Mouse (Mus musculus) liver, embryonic 13.5 days (tissue): ENCODE results near the gene Fggy. TPM values are rescaled to one million over a fixed set of nuclear protein-coding genes. Genes with fewer than 3 reads are reported as not detected.

Experiments
- ATAC-seq: fragments of 200-750 bp; cut with Nextera tagmentation; 2 replicates; pipeline ENCODE4 v1.8.0; 2017; ENCODE audit warnings: low read depth, mild to moderate bottlenecking, moderate number of reproducible peaks, moderate library complexity
- DNase-seq: peaks from one replicate; pipeline ENCODE4 v3.0.0; 2022
- H3K27ac ChIP-seq: fragments of 300-500 bp; sonication (generic); 2 replicates; pipeline ENCODE4 v1.5.1; 2015; ENCODE audit warnings: moderate library complexity, mild to moderate bottlenecking, inconsistent platforms
- H3K27me3 ChIP-seq: fragments of 300-500 bp; sonication (generic); 2 replicates; pipeline ENCODE4 v1.6.1; 2015; ENCODE audit warnings: mild to moderate bottlenecking, inconsistent platforms
- H3K36me3 ChIP-seq: fragments of 300-500 bp; sonication (generic); 2 replicates; pipeline ENCODE4 v1.6.1; 2015; ENCODE audit warnings: mild to moderate bottlenecking, inconsistent platforms
- H3K4me1 ChIP-seq: fragments of 300-500 bp; sonication (generic); replicated peaks from 2 replicates; pipeline ENCODE4 v1.6.1; 2015; ENCODE audit warnings: inconsistent platforms
- H3K4me2 ChIP-seq: fragments of 300-500 bp; sonication (generic); 2 replicates; pipeline ENCODE4 v1.6.1; 2015; ENCODE audit warnings: inconsistent platforms, mild to moderate bottlenecking, moderate library complexity
- H3K4me3 ChIP-seq: fragments of 300-500 bp; sonication (generic); replicated peaks from 2 replicates; pipeline ENCODE4 v1.5.1; 2015; ENCODE audit warnings: mild to moderate bottlenecking, inconsistent platforms
- H3K9ac ChIP-seq: fragments of 300-500 bp; sonication (generic); 2 replicates; pipeline ENCODE4 v1.6.1; 2015; ENCODE audit warnings: mild to moderate bottlenecking, inconsistent platforms
- H3K9me3 ChIP-seq: fragments of 300-500 bp; sonication (generic); replicated peaks from 2 replicates; pipeline ENCODE4 v1.6.1; 2016; ENCODE audit warnings: inconsistent platforms
- WGBS: fragments of 180-500 bp; shearing (Covaris S2); methylation state at CpG from one replicate; pipeline ENCODE4 v1.1.7; 2015; ENCODE audit not compliant: insufficient replicate concordance; 5-methylcytosine and 5-hydroxymethylcytosine counted together
- polyA plus RNA-seq: library from polyadenylated mRNA; unstranded; fragments of >200 nt; fragmentation: Nextera tagmentation; extraction: Ambion mirVana; gene quantifications from 2 replicates; pipeline ENCODE4 v1.2.1, GENCODE M21; 2015

Gene Fggy
- polyA plus RNA-seq, 1 experiment from 2014 or later: 13.9 TPM

DNA sequence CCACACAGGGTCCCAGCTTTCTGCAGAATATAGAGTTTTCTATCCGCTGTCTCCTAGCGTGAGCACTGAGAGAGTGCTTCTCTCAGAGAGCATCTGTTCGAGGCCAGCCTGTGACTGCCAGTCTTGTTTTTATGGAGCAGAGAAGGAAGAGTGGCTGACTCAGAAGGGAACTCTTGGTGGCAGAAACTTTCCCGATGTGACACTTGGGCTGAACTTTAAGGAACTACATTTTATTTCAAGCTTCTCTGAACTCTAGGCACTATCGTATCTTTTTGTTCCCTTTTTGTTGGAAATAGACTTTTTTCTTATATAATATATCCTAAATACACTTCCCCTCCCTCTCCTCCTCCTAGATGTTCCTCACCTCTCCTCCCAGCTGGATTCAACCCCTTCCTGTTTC, 213.2 kb downstream of the Fggy start:
- 48% methylated on average over 5 of the region's 5 CpGs for WGBS
- H3K27ac ChIP-seq: no peak overlapping the region
- H3K9me3 ChIP-seq: no peaks in the 10 kb centered on the region
- no peak for ATAC-seq
- no peak overlapping the region for H3K4me2 ChIP-seq
- DNase-seq: no peak
- H3K36me3 ChIP-seq: no peaks in the 10 kb centered on the region
- no peak overlapping the region for H3K4me3 ChIP-seq
- no peak overlapping the region for H3K9ac ChIP-seq
- H3K4me1 ChIP-seq: no peaks in the 10 kb centered on the region; the same call in 1 of the 2 replicates
- H3K27me3 ChIP-seq: no peaks in the 10 kb centered on the region

DNA sequence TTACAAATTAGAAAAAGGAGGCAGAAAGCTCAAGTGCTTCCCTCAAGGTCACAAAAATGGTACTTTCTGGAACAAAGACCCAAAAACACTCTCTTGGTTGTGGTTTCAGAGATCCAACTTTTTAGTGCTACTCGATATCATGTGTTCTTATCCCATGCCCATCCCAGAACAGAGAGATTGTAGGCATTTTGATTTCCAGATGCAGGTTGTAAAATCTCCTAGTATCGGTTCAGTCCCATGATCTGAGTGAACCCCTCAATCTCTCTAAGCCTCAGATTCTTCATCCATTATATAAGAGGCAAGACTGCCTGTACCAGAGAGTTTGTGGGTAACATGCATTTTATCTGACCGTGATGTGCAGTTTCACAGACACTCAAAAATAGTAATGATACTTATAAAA, 214.2 kb downstream of the Fggy start:
- no peaks in the 10 kb centered on the region for H3K36me3 ChIP-seq
- no peaks in the 10 kb centered on the region for H3K27me3 ChIP-seq
- ATAC-seq (no peak), DNase-seq (no peak)
- H3K27ac ChIP-seq: no peak overlapping the region
- H3K4me2 ChIP-seq: no peak overlapping the region
- H3K9ac ChIP-seq: no peak overlapping the region
- H3K9me3 ChIP-seq: no peaks in the 10 kb centered on the region
- 69% methylated on average over 3 of the region's 3 CpGs for WGBS
- no peak overlapping the region for H3K4me3 ChIP-seq
- H3K4me1 ChIP-seq: no peaks in the 10 kb centered on the region; the same call in 1 of the 2 replicates

DNA sequence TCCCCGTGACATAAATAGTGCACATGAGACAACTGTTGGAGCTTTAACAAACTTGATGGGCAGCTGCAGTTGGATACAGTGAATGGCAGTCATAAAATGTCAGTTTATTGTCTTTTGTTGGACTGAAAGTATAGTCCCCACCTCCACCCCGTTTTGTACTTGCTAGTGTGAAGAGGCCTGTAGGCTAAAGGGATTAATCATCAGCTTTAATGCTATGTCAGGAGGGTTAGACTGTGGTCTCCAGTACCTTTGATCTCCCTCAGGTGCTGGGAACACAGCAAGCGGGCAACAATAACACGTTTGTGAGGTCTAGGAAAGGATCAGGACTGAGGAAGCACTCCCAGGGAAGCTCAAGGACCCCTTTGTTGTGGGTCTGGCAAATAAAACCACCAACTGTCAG, 214.6 kb downstream of the Fggy start:
- 38% methylated on average over 4 of the region's 4 CpGs for WGBS
- Histone ChIP-seq H3K9me3 (no peaks in the 10 kb centered on the region), H3K9ac (no peak overlapping the region), H3K27me3 (no peaks in the 10 kb centered on the region), H3K4me1 (no peaks in the 10 kb centered on the region; the same call in 1 of the 2 replicates), H3K4me2 (no peak overlapping the region), H3K4me3 (no peak overlapping the region), H3K27ac (no peak overlapping the region), H3K36me3 (no peaks in the 10 kb centered on the region)
- no peak for ATAC-seq
- no peak for DNase-seq

DNA sequence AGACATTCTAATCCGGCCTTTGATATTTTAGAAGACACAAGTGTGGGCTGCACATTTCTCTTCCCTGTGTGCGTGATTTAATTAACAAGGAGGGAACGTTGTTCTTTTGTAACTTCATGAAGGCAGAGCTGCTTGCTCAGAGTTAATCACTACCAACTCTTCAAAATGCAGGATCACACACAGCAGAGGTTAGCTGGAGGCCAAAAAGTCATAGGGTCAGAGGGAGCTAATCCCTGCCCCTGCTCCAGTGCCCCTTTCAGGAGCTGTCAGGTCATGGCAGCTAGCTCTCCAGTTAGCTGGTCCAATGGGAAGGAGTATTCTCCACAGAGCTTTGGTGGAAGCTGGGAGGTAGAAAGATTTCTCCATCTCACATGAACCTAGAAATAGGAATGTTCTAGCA, 215.4 kb downstream of the Fggy start:
- Histone ChIP-seq H3K9ac (no peak overlapping the region), H3K36me3 (no peaks in the 10 kb centered on the region), H3K4me2 (no peak overlapping the region), H3K4me3 (no peak overlapping the region), H3K27me3 (no peaks in the 10 kb centered on the region), H3K27ac (no peak overlapping the region), H3K4me1 (no peaks in the 10 kb centered on the region; the same call in 1 of the 2 replicates), H3K9me3 (no peaks in the 10 kb centered on the region)
- ATAC-seq (peak; percentile 51; the same call in 1 of the 2 replicates), DNase-seq (no peak)
- 52% methylated on average over 3 of the region's 3 CpGs for WGBS

DNA sequence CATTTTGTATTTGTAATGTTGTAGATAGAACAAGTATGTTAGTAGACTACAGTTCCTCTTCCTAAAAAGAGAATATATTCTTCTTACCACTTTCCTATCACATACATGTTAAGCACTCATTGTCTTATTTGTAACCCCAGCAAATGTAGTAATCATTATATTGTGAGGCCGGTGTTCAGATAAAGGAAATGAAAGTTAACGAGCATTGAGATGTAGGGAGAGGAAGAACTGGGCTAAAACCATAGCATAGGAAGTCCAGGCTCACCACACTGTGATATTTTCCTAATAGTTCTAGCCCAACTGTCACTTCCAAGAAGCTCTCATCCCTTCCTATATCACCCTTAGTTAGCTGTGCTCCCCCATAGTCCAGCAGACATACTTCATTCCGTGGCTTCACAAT, 218.3 kb downstream of the Fggy start:
- no peak overlapping the region for H3K27ac ChIP-seq
- WGBS: 54% methylated on average over 3 of the region's 3 CpGs

DNA sequence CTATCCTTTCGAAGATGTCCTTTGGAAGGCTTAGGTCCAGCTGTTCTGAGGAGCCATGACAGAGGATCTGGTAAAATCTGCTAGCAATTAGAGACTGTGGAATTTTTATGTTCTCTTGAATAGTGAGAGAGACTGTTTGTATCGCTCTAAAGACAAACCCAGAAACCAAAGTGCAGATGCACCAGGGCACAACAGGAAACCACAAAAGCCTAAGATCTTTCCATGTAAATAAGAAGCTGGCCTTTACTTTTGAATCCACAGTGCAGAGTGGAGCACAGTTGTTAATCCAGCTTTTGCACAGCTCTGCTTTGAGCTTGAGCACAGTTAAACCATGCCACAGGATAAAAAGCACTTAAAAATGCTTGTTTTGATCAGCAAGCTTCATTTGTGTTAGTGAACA, 220.5 kb downstream of the Fggy start:
- 38% methylated on average over 2 of the region's 2 CpGs for WGBS
- no peaks in the 10 kb centered on the region for H3K36me3 ChIP-seq
- H3K9me3 ChIP-seq: no peaks in the 10 kb centered on the region
- no peak overlapping the region for H3K9ac ChIP-seq
- no peaks in the 10 kb centered on the region for H3K4me1 ChIP-seq
- no peak overlapping the region for H3K27ac ChIP-seq
- H3K27me3 ChIP-seq: no peaks in the 10 kb centered on the region
- DNase-seq (no peak), ATAC-seq (no peak)
- no peak overlapping the region for H3K4me2 ChIP-seq
- H3K4me3 ChIP-seq: no peak overlapping the region

More for the DNA sequence above, 218.3 kb downstream of the Fggy start:
- H3K9ac ChIP-seq: no peak overlapping the region
- no peak overlapping the region for H3K4me2 ChIP-seq
- no peaks in the 10 kb centered on the region for H3K9me3 ChIP-seq
- no peak overlapping the region for H3K4me3 ChIP-seq
- H3K4me1 ChIP-seq: no peaks in the 10 kb centered on the region; the same call in 1 of the 2 replicates
- ATAC-seq (no peak), DNase-seq (no peak)
- H3K27me3 ChIP-seq: no peaks in the 10 kb centered on the region
- H3K36me3 ChIP-seq: no peaks in the 10 kb centered on the region

DNA sequence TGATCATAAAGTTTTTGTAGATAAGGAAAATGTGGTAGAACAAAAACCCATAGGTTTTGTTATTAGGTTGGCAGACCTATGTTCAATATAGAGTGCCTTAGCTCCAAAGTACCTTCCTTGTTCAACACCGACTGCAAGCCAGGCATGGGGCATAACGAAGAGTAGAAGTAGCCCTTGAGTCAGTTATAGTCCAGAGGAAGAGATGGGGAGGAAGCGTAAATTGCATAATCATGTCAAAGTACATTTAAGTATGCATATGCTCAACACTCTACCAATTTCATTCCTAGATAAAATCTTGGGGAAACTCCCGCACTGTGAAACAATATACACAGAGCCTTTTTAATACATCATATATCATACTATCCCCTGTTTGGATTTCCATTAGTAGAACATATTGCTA, 221.2 kb downstream of the Fggy start:
- ATAC-seq: no peak
- H3K27ac ChIP-seq: no peak overlapping the region
- 58% methylated on average over 4 of the region's 4 CpGs for WGBS

DNA sequence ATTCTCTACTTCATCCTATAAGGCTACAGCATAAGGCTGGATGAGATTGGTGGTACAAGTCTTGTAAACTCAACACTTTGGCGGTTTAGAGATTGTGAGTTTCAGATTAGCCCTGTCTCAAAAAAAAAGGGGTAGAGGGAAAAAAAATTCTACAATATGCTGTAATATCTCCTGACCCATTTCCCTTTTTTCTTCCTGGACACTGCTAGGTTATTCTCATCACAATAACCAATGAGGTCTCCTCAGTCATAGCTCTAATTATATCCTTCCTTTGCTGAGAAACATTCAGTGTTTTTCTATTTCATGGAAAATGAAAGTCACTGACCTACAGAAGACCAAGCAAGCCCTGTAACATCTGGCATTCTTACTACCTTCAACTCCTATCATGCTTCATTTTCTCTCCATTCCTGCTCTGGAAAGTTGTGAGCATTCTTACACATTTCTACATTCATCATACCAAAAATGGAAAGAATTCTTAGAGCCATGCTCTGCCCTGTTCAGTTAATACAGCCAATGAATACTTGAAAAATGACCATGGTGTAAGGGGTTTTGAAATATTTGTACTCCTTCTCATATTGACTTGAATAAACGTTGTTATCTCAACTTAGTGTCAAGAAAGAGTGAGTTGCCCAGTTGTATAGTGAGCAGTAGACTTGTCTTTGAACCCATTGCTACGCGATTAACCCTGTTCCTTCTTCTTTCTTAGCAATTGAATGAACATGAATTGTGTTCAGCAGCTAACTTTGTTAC, 227.0 kb downstream of the Fggy start:
- no peak for ATAC-seq
- no peak overlapping the region for H3K27ac ChIP-seq
- DNase-seq: no peak
- WGBS: 57% methylated on average over 4 of the region's 4 CpGs
- no peak overlapping the region for H3K9ac ChIP-seq
- H3K27me3 ChIP-seq: no peaks in the 10 kb centered on the region
- no peaks in the 10 kb centered on the region for H3K9me3 ChIP-seq
- no peak overlapping the region for H3K4me2 ChIP-seq
- no peaks in the 10 kb centered on the region for H3K4me1 ChIP-seq
- no peak overlapping the region for H3K4me3 ChIP-seq
- no peaks in the 10 kb centered on the region for H3K36me3 ChIP-seq

More for the DNA sequence above, 221.2 kb downstream of the Fggy start:
- Histone ChIP-seq H3K27me3 (no peaks in the 10 kb centered on the region), H3K4me2 (no peak overlapping the region), H3K4me3 (no peak overlapping the region), H3K9me3 (no peaks in the 10 kb centered on the region), H3K36me3 (no peaks in the 10 kb centered on the region), H3K4me1 (no peaks in the 10 kb centered on the region), H3K9ac (no peak overlapping the region)
- DNase-seq: no peak

DNA sequence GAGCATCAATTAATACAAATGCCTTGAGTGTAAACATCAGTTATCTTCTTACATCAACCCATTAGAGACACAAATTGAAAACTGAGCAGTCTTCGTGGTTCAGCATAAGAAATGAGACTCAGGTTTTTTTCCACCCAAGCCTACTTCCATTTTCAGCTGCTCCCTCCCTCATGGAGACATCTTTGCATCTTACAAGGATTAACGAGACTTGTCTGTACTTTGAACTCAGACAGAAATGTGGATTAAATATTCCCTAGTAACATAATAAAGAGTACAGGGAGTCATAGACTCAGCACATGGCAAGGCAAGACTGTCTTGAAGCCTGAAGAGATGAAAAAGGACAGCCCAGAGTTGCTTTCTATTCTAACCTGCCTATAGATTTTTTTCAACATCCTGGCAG, 230.3 kb downstream of the Fggy start:
- H3K9ac ChIP-seq: no peak overlapping the region
- no peaks in the 10 kb centered on the region for H3K9me3 ChIP-seq
- H3K4me1 ChIP-seq: no peaks in the 10 kb centered on the region
- no peak overlapping the region for H3K27ac ChIP-seq
- no peak overlapping the region for H3K4me2 ChIP-seq
- no peak for DNase-seq
- no peak for ATAC-seq
- H3K36me3 ChIP-seq: no peaks in the 10 kb centered on the region
- 41% methylated on average over 2 of the region's 2 CpGs for WGBS
- no peak overlapping the region for H3K4me3 ChIP-seq
- H3K27me3 ChIP-seq: no peaks in the 10 kb centered on the region

DNA sequence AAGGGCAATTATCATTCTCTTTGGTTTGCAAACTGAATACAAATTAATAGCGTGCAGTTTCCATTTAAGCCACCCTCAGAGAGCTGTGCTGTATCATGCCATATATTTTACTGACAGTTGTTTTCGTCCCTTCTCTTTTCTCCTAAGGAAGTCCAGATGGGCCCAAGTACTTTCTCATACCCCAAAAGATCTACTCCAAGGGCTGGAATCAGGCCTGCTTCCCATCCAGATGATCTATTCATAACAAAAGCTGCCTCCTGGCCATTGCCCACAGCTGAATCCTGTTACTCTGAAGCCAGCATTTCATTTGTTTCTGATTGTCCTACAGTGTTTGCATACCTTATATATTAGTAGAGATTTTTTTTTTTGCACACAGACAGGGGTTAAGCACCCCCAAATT, 231.6 kb downstream of the Fggy start:
- DNase-seq: no peak
- H3K4me2 ChIP-seq: no peak overlapping the region
- no peaks in the 10 kb centered on the region for H3K9me3 ChIP-seq
- no peak overlapping the region for H3K27ac ChIP-seq
- H3K4me3 ChIP-seq: no peak overlapping the region
- no peak overlapping the region for H3K9ac ChIP-seq
- H3K27me3 ChIP-seq: no peaks in the 10 kb centered on the region
- ATAC-seq: no peak
- H3K4me1 ChIP-seq: 0 out of 2 replicates have a peak, but pooled peaks cover 1% of the 10 kb centered on the region
- no peaks in the 10 kb centered on the region for H3K36me3 ChIP-seq
- 57% methylated on average over 2 of the region's 2 CpGs for whole genome bisulfite sequencing

DNA sequence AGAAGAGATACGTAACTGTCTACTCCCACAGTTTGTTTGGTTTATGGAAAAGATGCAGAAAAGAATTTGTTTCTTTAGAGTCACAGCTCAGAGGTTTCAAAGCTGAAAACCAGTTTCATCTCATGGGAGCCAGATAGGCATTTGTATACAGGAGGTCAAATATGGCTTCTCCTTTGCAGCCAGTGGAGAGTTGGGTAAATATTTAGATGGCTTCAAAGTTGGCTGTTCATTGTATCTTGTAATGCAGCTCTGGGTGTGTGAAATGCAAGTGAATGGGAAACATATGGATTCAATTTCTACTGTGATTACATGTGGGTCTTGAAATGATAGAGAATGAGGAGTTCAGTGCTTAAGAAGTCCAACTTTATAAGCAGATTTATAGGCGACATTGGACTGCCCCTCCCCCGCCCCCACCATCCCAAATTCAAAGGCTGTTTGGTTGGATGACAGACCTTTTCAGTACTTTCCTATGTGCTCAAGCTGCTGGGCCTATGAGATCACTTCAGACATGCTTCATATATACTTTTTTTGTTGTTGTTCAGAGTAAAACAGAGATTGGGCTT, 234.7 kb downstream of the Fggy start:
- DNase-seq (no peak), ATAC-seq (no peak)
- Histone ChIP-seq H3K4me1 (0 out of 2 replicates have a peak, but pooled peaks cover 8% of the 10 kb centered on the region), H3K27ac (no peak overlapping the region), H3K4me3 (no peak overlapping the region), H3K36me3 (no peaks in the 10 kb centered on the region), H3K27me3 (no peaks in the 10 kb centered on the region), H3K9me3 (no peaks in the 10 kb centered on the region), H3K4me2 (no peak overlapping the region), H3K9ac (no peak overlapping the region)
- 66% methylated on average over 3 of the region's 3 CpGs for WGBS
